Mouse (Mus musculus) common myeloid progenitor, adult 5-6 weeks (primary cell): ENCODE results near the gene Rnf6. TPM values are rescaled to one million over a fixed set of nuclear protein-coding genes. Genes with fewer than 3 reads are reported as not detected.
A peak's percentile ranks its signal among the peaks of the same experiment; 100 is the strongest.
"Not testable (repeated sequence)": the region's sequence is repeated elsewhere in the genome, so short reads cannot be mapped to it uniquely, and the experiment has no call there.

Experiments used
- ATAC-seq: replicated peaks from 2 replicates; pipeline ENCODE4 v1.8.0; 2016; ENCODE audit warnings: low read depth, mild to moderate bottlenecking, moderate TSS enrichment, inconsistent platforms; ENCODE audit not compliant: poor library complexity, severe bottlenecking
- total RNA-seq: library from RNA; stranded (forward); fragments of 200-1000, 187-1606 nt; gene quantifications from 2 replicates; pipeline ENCODE4 v1.2.3, GENCODE M21; 2017

Gene Rnf6
- total RNA-seq, 1 experiment from 2014 or later, result 52.1 TPM

DNA sequence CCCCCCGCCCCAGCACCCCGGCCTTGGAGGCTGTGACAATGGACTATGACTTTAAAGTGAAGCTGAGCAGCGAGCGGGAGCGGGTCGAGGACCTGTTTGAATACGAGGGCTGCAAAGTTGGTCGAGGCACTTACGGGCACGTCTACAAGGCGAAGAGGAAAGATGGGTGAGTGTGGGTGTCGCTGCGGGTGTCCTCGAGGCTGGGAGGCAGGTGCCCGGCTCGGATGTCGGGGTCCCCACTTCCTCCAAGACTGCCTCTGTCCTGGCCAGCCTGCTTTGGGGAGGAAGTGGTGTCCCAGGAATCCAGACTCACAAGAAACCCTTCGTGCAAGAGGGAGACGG is 10.3 kb upstream of the Rnf6 start:
- ATAC-seq, result peak; percentile 33

DNA sequence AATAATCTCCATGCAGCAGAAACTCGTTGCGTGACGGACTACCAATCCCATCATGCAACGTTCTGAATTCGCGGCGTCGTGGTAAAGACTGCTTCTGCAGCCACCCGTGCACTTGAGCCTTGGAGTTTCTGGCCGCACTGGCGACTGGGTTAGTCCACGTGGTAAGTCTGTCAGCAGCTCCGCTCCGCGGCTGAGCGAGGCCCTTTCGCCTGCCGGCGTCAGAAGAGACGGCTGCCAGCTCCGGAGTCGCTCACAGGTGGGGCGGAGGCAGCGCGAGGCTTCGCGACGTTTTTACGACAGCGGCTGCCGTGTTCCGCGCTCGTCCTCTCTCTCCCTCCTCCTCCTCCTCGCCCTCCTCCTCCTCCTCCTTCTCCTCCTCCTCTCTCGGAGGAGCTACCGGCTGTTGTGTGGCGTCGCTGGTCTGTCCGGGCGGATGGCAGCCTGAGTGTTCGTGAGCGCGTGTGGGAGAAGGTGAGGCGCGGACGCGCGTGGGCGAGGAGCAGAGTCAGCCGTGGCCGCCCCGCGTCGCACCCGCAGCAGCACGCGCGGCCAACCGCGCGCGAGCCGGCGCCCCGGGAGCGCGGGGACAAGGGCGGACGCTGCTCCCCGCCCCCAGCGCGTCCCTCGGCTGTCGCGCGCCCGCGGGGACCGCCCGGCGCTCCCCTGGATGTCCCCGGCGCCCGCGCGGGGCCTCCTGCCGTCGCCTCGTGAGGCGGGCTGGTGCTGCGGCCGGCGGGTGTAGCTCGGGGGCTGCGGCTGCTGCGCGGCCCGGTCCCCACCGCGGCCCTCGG is 9.7 kb upstream of the Rnf6 start, which contains the start of gene Cdk8:
Cdk8 (plus strand) TSS at position 367 of the 791 bp plus-strand sequence.
- peak; percentile 84 for ATAC-seq

DNA sequence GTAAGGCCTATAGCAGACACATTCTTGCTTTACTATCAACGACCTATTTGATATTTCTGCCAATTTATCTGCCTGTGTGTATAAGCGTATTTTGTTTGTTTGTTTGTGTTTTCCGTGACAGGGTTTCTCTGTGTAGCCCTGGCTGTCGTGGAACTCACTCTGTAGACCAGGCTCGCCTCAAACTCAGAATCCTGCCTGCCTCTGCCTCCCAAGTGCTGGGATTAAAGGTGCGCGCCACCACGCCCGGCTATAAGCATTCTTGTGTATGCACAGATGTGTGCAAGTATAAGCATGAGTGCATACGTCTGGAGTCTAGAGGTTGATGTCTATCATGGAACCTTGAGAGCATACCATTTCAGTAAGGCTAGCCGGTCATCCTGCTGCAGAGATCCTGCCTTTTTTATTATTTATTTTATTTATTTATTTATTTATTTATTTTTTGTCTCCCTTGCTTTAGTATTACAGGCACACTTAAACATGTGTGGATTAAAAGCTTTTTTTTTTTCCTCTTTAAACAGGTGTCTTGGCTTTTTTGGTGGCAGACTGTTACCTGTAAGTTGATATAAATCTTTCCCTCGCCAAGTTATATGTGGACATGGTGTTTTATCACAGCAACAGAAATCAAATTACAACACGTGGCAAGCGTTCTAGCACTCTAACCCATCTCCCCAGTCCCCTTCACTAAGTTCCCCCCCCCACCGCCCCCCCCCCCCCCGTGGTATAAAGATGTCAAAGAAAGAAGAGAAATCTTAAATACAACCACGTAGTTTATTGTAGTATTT is 8.7 kb upstream of the Rnf6 start:
- ATAC-seq, result no peak

DNA sequence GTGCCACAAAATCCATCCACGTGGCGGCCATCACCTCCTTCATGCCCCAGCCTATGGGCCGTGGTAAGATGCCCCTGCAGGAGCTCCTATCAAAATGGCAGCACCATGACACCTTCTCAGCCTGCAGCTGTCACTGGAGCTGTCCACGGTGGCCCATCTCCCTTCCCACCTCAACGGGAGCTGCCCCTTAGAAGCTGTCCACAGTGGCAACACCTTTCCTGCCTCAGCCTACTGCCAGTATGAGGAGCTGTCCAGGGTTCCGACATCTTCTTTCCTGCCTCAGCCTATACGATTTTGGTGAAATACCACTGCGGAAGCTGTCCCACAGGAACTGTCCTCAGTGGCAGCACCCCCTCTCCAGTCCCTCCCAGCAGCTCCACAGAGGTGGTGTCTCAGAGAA is 6.1 kb upstream of the Rnf6 start:
- no peak for ATAC-seq

DNA sequence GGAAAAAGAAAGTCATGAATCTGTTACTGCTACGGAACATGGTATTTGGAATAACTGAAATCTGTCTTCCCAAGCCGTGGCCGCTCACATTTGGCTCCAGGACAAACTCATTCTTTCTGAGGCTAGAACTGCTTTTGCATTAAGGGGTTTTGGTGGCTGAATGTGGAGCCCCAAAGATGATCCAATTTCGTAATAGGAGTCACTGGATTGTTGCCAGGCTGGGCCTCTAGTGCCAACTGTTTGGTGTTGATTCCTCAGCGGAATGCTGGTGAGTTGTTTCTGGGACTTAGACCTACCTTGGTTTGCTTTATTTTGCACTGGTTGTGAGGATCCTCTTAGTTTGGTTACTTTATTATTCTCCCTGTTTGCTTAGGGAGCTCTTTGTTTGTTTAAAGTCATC is 2.4 kb upstream of the Rnf6 start:
- no peak for ATAC-seq

DNA sequence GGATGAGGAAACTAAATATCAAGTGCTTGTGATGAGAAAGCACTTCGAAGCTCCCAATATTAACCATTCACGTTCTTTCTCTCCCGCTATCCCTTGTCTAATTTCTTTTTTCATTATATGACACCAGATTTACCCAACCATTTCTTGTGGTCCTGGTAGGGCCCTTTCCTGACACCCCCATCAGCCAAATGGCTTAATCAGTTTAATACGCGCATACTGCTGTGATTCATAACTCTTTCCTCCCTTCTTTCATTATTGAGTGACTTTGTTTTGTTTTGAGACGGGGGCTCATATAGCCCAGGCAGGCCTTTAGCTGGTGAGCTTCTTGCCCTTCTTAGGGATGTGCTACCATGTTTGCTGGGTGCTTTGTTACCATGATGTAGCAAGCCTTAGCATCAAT is 367 bp upstream of the Rnf6 start:
- no peak for ATAC-seq

DNA sequence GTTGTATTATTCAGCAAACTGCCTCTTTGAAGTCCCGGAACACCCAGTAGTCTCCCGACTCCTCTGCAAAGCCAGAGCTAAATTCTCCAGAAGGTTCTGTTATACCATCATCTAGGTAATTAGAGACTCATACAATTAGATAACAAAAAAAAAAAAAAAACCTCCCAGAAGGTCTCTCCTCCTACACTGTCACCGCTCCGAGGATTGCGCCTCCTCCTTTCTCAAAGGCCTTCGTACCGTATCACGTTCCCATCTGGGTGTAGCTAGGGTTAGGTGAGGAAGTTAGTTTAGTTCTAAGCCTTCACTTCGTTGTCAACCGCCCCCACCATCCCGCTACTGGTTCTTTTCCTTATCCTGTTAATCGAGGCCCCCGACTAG is 865 bp downstream of the Rnf6 start:
- peak; percentile 61 for ATAC-seq

DNA sequence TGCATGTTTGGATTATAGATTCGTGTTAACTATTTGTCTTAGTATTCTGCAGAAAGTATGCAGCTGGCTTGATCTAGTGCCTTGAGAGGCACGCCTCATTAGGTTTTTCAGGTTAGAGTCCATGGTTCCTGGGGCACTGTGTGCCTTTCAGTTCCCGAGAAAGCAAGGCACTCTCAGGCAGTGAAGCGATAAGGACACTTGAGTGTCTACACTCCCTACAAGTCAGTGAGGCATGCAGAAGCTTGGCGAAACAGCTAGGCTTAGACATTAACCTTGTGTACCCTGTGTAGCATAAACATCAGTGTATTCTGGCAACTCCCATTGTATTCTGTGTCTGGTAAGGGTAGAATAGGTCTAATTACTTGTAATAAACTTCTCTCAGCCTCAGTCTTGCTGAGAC is 15.8 kb downstream of the Rnf6 start:
- no peak for ATAC-seq

DNA sequence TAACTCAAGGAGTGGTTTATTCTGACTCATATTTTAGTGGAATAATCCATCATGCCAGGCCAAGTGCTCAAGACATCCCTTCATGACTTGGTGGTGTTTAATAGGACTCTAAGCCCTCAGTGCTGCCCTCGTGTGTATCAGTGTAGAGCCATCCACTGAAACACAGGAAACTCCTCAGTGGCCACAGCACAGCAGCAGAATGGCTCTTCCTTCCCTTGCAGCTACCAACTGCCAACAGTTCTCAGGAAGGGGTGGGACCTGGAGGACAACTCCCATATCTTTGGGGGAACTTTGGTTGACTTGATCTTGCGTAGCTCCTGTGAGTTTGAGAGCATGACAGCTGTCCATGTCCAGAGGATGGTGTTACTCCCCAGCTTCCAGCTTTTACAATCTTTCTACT is 17.4 kb downstream of the Rnf6 start:
- peak; percentile 73 for ATAC-seq

DNA sequence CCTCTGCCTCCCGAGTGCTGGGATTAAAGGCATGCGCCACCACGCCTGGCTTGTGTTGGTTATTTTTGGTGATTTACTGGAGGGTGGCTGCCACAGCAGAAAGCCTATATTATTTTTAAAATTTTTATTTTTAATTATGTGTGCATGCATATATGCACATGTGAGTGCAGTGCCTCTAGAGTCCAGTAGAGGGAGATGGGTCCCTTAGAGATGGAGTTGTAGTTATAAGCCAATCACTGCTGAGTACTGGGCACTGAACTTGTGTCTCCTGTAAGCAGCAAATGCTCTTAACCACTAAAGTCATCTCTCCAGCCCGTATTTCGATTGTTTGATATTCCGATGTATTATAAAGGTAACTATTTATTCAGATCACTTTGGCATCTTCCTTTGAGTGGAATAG is 20.8 kb downstream of the Rnf6 start:
- ATAC-seq, result no peak

DNA sequence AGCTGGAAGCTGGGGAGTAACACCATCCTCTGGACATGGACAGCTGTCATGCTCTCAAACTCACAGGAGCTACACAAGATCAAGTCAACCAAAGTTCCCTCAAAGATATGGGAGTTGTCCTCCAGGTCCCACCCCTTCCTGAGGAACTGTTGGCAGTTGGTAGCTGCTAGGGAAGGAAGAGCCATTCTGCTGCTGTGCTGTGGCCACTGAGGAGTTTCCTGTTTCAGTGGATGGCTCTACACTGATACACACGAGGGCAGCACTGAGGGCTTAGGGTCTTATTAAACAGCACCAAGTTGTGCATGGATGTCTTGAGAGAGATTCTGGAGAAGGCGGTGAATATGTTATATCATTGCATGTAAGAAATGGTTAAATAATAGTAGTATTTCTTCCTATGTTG is 21.8 kb downstream of the Rnf6 start:
- peak; percentile 82 for ATAC-seq

DNA sequence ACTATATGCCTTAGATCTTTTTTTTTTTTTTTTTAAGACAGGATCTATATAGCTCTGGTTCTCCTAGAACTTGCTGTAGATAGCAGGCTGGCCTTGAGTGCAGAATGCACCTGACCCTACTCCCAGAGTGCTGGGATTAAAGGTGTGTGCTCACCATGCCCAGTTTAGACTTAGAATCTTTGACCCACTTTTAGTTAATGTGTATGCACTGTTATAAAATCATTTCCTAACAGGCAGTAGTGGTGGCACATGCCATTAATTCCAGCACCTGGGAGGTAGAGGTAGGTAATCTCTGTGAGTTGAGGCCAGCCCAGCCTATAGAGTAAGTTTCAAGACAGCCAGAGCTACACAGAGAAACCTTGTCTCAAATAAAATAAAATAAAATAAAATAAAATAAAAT is 22.3 kb downstream of the Rnf6 start:
- ATAC-seq, result no peak

DNA sequence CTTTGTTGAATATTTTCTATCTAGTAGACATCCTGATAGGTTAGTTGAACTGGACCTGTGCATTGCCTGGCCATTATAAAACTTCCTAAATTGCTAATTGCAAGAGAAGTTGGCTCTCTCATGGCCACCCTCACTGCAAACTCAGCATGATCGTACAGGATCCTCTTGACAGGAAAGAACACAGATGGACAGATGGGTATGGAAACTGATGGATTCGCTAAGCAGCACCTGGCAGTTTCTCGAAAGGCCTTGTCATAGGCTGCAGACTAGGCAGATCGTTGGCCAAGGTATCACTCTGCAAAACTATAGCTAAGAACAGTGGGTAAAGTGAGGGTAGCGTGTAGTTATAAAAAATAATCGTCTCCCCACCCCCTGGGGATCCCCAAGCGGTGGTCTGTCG is 28.0 kb downstream of the Rnf6 start:
- ATAC-seq, result no peak

DNA sequence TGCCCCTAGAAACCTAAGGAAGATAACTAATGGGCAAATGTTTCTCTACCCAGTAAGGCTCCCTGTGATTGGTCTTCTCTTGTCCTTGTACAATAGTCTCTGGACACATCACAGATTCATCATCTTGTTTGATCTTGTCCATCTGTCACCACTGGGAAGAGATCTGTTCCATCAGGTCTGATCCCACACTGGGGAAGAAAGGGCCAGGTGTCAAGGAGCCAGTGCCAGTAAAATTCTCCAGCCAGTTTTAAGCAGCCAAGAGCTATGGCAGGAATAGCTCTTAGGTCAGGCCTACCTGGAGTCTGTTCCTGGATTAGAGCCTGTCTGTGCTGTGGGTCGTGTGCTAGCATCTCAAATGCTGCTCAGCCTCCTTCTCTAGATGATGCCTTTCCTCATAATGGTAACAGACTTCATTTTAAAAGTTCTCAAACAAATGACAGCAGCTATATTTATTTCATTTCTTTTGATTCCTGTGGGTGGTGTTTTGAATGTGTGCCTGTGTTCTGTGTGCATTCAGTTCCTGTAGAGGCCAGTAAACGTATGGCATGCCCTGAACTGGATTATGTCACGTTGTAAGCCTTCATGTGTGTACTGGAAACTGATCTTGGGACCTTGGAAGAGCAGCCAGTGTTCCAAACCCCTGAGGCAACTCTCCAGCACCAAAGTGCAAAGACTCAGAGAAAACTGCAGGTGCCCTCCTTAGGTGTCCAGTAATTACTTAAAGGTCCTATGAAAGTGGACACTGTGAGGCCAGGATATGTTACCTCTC is 30.7 kb downstream of the Rnf6 start:
- ATAC-seq, result no peak

DNA sequence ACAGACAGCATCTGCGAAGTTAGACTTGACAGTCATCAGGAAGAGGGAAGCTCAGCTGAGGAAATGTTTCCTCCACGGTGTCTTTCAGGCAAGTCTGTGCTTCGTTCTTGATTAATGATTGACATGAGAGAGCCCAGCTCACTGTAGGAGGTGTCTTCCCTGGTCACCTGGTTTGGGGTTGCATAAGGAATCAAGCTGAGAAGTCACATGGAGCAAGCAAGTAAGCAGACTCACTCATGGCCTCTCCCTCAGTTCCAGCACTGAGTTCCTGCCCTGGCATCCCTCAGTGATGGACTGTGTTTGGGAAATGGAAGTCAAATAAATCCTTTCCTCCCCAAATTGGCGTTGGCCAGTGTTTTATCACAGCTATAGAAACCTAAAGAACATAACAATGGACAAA is 31.3 kb downstream of the Rnf6 start:
- no peak for ATAC-seq

DNA sequence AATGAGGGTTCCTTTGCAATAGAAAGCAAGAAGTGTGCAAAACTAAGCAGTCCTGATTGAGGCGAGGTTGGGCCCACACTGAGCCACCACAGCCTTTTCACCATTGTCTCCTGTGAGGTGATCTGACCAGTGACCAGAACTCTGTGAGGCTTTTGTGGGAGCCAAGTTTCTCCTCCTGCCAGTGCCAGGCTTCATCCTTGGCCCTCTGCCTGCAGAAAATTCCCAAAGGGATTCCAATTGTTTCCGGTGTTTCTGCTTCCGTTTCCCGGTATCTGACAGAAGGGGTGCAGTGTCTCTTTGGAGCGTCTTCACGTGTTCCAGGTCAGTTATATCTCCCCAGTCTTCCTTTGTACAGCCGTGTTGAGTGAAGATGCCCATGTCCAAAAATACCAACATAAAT is 32.6 kb downstream of the Rnf6 start:
- ATAC-seq, result no peak

DNA sequence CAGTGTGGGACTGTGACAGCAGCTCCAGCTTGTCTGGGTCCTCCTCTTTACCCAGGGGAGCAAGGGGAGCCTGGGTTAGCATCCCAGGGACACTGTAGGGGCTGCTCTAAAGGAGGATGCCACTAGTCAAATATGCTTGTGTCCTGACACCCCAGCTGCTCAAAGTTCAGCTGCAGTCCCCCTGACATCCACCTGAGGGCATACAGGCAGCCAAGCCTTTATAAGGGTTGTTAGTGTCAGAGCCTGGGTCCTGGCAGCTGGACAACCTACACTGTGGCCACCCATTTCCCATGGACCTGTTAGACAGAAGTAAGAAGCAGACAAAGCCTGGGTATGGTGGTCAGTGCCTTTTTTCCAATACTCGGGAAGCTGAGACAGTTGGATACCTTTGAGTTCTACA is 33.2 kb downstream of the Rnf6 start:
- 0 out of 2 replicates have a peak, but pooled peaks have one; percentile 50 for ATAC-seq

DNA sequence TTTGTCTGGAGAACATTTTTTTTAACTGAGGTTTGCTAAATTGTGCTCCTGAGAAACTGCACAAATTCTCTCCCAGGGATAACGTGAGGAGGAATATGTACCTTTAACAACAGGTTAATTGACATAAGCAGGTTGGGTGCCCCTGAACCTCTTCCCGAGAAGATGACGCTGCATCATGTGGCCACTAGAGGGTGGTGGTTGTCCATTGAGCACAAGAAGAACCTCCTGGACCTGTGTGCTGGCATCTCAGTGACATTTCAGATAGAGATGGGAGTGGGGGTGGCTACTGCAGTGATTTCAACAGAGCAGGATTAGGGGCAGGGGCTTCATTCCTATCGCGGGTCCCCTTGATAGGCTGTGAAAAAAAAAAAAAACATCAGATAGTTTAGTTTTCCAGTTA is 33.9 kb downstream of the Rnf6 start:
- ATAC-seq, result 0 out of 2 replicates have a peak, but pooled peaks have one; percentile 72

DNA sequence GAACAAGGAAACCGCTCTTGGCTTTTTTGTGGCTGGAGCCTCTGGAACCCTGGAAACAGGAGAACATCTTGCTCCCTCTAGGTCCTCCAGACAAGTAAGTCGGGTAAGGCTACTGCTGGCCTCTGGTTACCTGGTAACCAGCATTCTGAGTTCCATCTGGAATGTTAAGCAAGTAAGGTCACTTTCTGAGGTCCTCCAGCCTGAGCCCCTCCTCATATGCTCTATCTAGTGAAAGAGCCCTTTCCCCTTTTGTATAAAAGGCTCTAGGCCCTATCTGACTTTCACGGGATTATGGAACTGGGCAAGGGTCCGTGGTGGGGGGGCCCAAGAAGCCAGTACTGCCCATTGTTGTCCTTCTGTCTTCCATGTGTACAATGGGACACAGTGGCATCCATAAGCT is 36.2 kb downstream of the Rnf6 start, which contains the start of gene 1700001J03Rik:
1700001J03Rik (minus strand) TSS at position 101 of the 400 bp plus-strand sequence.
- not testable (repeated sequence) for ATAC-seq

DNA sequence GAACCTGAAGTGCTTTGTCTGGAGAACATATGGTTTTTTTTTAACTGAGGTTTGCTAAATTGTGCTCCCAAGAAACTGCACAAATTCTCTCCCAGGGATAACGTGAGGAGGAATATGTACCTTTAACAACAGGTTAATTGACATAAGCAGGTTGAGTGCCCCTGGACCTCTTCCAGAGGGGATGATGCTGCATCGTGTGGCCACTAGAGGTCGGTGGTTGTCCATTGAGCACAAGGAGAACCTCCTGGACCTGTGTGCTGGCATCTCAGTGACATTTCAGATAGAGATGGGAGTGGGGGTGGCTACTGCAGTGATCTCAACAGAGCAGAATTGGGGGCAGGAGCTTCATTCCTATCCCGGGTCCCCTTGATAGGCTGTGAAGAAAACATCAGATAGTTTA is 48.6 kb downstream of the Rnf6 start:
- ATAC-seq, result not testable (repeated sequence)

DNA sequence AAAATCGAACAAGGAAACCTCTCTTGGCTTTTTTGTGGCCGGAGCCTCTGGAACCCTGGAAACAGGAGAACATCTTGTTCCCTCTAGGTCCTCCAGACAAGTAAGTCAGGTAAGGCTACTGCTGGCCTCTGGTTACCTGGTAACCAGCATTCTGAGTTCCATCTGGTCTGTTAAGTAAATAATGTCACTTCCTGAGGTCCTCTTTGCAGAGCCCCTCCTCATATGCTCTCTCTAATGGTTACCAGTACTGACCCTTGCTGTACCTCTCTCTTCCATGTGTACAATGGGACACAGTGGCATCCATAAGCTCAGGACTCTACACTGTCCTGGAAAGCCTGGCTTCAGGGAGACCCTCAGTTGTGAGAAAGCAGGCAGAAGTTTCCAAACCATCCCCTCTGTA is 50.7 kb downstream of the Rnf6 start, which contains the start of gene Gm6309:
Gm6309 (minus strand) TSS at position 101 of the 400 bp plus-strand sequence.
- ATAC-seq, result not testable (repeated sequence)
